Mouse (Mus musculus) limb, embryonic 11.5 days (tissue): Measurements from ENCODE around the gene Lrrc4c. TPM values are rescaled to one million over a fixed set of nuclear protein-coding genes. Genes with fewer than 3 reads are reported as not detected.

Experiments
- ATAC-seq: fragments of 200-750 bp; cut with Nextera tagmentation; 2 replicates; pipeline ENCODE4 v1.8.0; 2017; ENCODE audit warnings: low read depth; ENCODE audit not compliant: insufficient number of reproducible peaks, low FRiP score, low TSS enrichment
- DNase-seq: peaks from one replicate; pipeline ENCODE4 v3.0.0-alpha.2; 2015; ENCODE audit warnings: low spot score
- H3K27ac ChIP-seq: fragments of 300-500 bp; sonication (generic); replicated peaks from 2 replicates; pipeline ENCODE4 v1.5.1; 2014; ENCODE audit warnings: low read depth, mild to moderate bottlenecking, low read length
- H3K27me3 ChIP-seq: fragments of 300-500 bp; sonication (generic); 2 replicates; pipeline ENCODE4 v1.6.1; 2014; ENCODE audit warnings: mild to moderate bottlenecking, low read length, mixed read lengths; ENCODE audit not compliant: control insufficient read depth, insufficient read depth
- H3K36me3 ChIP-seq: fragments of 300-500 bp; sonication (generic); 2 replicates; pipeline ENCODE4 v1.6.1; 2014; ENCODE audit warnings: mild to moderate bottlenecking, low read length, moderate library complexity, mixed read lengths; ENCODE audit not compliant: control insufficient read depth, insufficient read depth
- H3K4me1 ChIP-seq: fragments of 300-500 bp; sonication (generic); 2 replicates; pipeline ENCODE4 v1.6.1; 2014; ENCODE audit warnings: low read length, mixed read lengths; ENCODE audit not compliant: control insufficient read depth, insufficient read depth
- H3K4me2 ChIP-seq: fragments of 300-500 bp; sonication (generic); 2 replicates; pipeline ENCODE4 v1.6.1; 2014; ENCODE audit warnings: low read depth, mild to moderate bottlenecking, moderate library complexity; ENCODE audit not compliant: severe bottlenecking
- H3K4me3 ChIP-seq: fragments of 300-500 bp; sonication (generic); 2 replicates; pipeline ENCODE4 v1.5.1; 2014; ENCODE audit warnings: low read depth, low read length
- H3K9ac ChIP-seq: fragments of 300-500 bp; sonication (generic); 2 replicates; pipeline ENCODE4 v1.6.1; 2014; ENCODE audit warnings: mild to moderate bottlenecking, low read length
- H3K9me3 ChIP-seq: fragments of 300-500 bp; sonication (generic); 2 replicates; pipeline ENCODE4 v1.6.1; 2016; ENCODE audit warnings: low read length; ENCODE audit not compliant: control insufficient read depth
- WGBS: fragments of 180-500 bp; shearing (Covaris S2); extraction: QIAGEN DNeasy Blood & Tissue Kit; methylation state at CpG from one replicate; pipeline ENCODE4 v1.1.7; 2014; 5-methylcytosine and 5-hydroxymethylcytosine counted together
- polyA plus RNA-seq: library from polyadenylated mRNA; unstranded; fragments of >200 nt; fragmentation: Nextera tagmentation; extraction: Ambion mirVana; gene quantifications from 2 replicates; pipeline ENCODE4 v1.2.1, GENCODE M21; 2014

Gene Lrrc4c
- polyA plus RNA-seq, 1 experiment from 2014 or later: 0.13 TPM

DNA sequence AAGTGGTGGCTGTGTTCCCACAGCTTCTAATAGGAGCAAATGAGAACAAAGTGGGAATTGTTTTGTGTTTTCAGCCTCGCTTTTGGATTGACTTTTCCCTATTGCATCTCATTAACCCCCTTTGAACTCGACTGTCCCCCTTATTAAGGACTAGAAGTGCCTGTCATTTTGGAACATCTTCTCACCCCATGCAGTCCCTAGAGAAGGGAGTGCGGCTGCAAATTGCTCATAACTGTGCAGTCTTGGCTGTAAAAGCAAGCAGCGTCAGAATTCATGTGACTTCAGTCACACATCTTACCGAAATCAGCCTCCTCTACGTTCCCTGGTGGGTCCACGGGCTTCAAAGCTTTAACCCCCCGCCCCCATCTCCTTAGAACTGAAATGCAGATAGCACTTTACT lies 1.2 kb downstream of the Lrrc4c start:
- Histone ChIP-seq H3K27me3 (no peaks in the 10 kb centered on the region), H3K36me3 (no peaks in the 10 kb centered on the region), H3K9me3 (no peaks in the 10 kb centered on the region), H3K27ac (no peak overlapping the region), H3K4me3 (no peak overlapping the region), H3K4me1 (no peaks in the 10 kb centered on the region), H3K4me2 (no peak overlapping the region), H3K9ac (no peak overlapping the region)
- 6% methylated on average over 8 of the region's 8 CpGs for WGBS
- ATAC-seq (no peak), DNase-seq (no peak)

- no peaks in the 10 kb centered on the region for H3K9me3 ChIP-seq
- no peaks in the 10 kb centered on the region for H3K4me1 ChIP-seq
- WGBS: 50% methylated on average over 6 of the region's 6 CpGs
- no peaks in the 10 kb centered on the region for H3K36me3 ChIP-seq
- ATAC-seq (no peak), DNase-seq (no peak)
- H3K9ac ChIP-seq: no peak overlapping the region
- no peak overlapping the region for H3K27ac ChIP-seq
- H3K4me3 ChIP-seq: no peak overlapping the region
- no peak overlapping the region for H3K4me2 ChIP-seq
- H3K27me3 ChIP-seq: no peaks in the 10 kb centered on the region
Observed at GRCm38 (mm10) chr2:96319649-96320048, 1.7 kb downstream of the Lrrc4c start.

- DNase-seq: no peak
- no peaks in the 10 kb centered on the region for H3K4me1 ChIP-seq
- no peak for ATAC-seq
- H3K27ac ChIP-seq: no peak overlapping the region
- no peak overlapping the region for H3K4me3 ChIP-seq
- H3K27me3 ChIP-seq: no peaks in the 10 kb centered on the region
- H3K9ac ChIP-seq: no peak overlapping the region
- H3K36me3 ChIP-seq: no peaks in the 10 kb centered on the region
- WGBS: 79% methylated on average over 3 of the region's 3 CpGs
- no peak overlapping the region for H3K4me2 ChIP-seq
- H3K9me3 ChIP-seq: no peaks in the 10 kb centered on the region
Observed at GRCm38 (mm10) chr2:96334652-96335051, 16.7 kb downstream of the Lrrc4c start.

GRCm38 (mm10) chr2:96337354-96337753 lies 19.4 kb downstream of the Lrrc4c start:
- 43% methylated on average over 1 of the region's 1 CpGs for WGBS
- no peak overlapping the region for H3K4me2 ChIP-seq
- ATAC-seq (no peak), DNase-seq (no peak)
- no peaks in the 10 kb centered on the region for H3K4me1 ChIP-seq
- H3K27me3 ChIP-seq: no peaks in the 10 kb centered on the region
- H3K9ac ChIP-seq: no peak overlapping the region
- H3K4me3 ChIP-seq: no peak overlapping the region
- H3K36me3 ChIP-seq: no peaks in the 10 kb centered on the region
- no peaks in the 10 kb centered on the region for H3K9me3 ChIP-seq
- no peak overlapping the region for H3K27ac ChIP-seq

DNA sequence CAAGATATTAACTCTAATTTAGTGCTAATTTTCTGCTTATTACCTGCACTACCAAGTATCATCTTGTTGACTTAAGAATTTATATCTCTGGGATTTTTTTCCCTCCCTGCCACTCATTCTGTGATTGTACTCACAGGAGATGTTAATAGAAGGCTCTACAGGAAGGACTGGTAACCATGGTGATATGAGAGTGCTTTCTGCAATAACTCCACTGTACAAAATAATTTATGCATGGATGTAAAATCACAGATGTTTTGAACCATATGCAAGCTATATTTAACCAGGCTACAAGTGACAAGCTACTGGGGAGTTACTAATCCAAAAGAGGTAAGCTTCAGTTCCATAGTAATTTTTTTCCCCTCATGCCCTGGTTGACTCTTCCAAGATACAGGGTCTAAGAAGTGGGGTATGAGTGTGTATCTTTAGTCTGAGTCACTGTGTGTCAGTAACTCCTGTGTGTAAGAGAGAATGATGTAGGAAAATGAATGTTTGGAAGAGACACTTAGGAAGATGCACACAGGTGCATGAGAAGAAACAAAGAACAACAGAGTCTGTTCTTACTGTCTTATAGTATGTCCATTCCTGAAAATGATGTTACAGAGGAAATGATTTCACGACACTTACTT lies 83.3 kb downstream of the Lrrc4c start:
- Histone ChIP-seq H3K4me3 (no peak overlapping the region), H3K4me1 (no peaks in the 10 kb centered on the region), H3K4me2 (no peak overlapping the region), H3K27ac (no peak overlapping the region), H3K9me3 (no peaks in the 10 kb centered on the region), H3K36me3 (no peaks in the 10 kb centered on the region), H3K27me3 (no peaks in the 10 kb centered on the region), H3K9ac (no peak overlapping the region)
- ATAC-seq (no peak), DNase-seq (no peak)
- 94% methylated on average over 1 of the region's 1 CpGs for WGBS

GRCm38 (mm10) chr2:96402514-96402913 lies 84.5 kb downstream of the Lrrc4c start:
- no peak for ATAC-seq
- no peak overlapping the region for H3K4me3 ChIP-seq
- no peak overlapping the region for H3K4me2 ChIP-seq
- WGBS: 82% methylated on average over 2 of the region's 2 CpGs
- H3K27ac ChIP-seq: no peak overlapping the region
- no peaks in the 10 kb centered on the region for H3K36me3 ChIP-seq
- H3K9me3 ChIP-seq: no peaks in the 10 kb centered on the region
- H3K9ac ChIP-seq: no peak overlapping the region
- no peaks in the 10 kb centered on the region for H3K4me1 ChIP-seq
- no peak for DNase-seq
- no peaks in the 10 kb centered on the region for H3K27me3 ChIP-seq

DNA sequence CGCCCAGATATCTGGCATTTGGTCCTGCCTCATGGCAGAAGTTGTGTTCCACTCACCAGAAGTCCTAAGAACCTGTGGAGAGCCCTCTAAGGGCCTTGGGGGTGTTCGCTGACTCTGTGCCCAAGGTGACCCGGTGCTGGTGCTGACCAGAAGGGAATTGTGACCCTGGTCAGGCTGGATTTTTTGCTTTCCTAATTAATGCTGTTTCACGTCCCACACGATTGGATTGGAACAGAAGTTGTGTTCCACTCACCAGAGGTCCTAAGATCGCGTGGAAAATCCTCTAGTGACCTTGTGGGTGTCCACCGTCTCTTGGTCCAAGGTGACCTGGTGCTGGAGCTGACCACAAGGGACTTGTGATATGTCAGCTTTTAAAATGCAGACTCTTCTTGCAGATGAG lies 88.9 kb downstream of the Lrrc4c start:
- Histone ChIP-seq H3K36me3 (no peaks in the 10 kb centered on the region), H3K4me2 (no peak overlapping the region), H3K9me3 (no peaks in the 10 kb centered on the region), H3K27me3 (no peaks in the 10 kb centered on the region), H3K4me1 (no peaks in the 10 kb centered on the region), H3K9ac (no peak overlapping the region), H3K27ac (no peak overlapping the region), H3K4me3 (no peak overlapping the region)
- WGBS: 90% methylated on average over 8 of the region's 8 CpGs
- ATAC-seq (no peak), DNase-seq (no peak)

GRCm38 (mm10) chr2:96411182-96411581 lies 93.2 kb downstream of the Lrrc4c start:
- H3K27me3 ChIP-seq: no peaks in the 10 kb centered on the region
- H3K27ac ChIP-seq: no peak overlapping the region
- H3K4me2 ChIP-seq: no peak overlapping the region
- no peak for ATAC-seq
- H3K4me1 ChIP-seq: no peaks in the 10 kb centered on the region
- no peak for DNase-seq
- no peak overlapping the region for H3K4me3 ChIP-seq
- H3K9me3 ChIP-seq: no peaks in the 10 kb centered on the region
- 88% methylated on average over 1 of the region's 1 CpGs for WGBS
- H3K36me3 ChIP-seq: no peaks in the 10 kb centered on the region
- H3K9ac ChIP-seq: no peak overlapping the region

- no peaks in the 10 kb centered on the region for H3K4me1 ChIP-seq
- ATAC-seq (no peak), DNase-seq (no peak)
- H3K9me3 ChIP-seq: no peaks in the 10 kb centered on the region
- no peak overlapping the region for H3K4me3 ChIP-seq
- H3K9ac ChIP-seq: no peak overlapping the region
- H3K27ac ChIP-seq: no peak overlapping the region
- no peaks in the 10 kb centered on the region for H3K36me3 ChIP-seq
- H3K4me2 ChIP-seq: no peak overlapping the region
- H3K27me3 ChIP-seq: no peaks in the 10 kb centered on the region
Observed at GRCm38 (mm10) chr2:96461566-96461965, 143.6 kb downstream of the Lrrc4c start.
